Comparison of ENCODE assay signal across 9 mouse cellular contexts in genomic region chr17:28882316-28882715, GRCm38 (mm10). TPM values are rescaled to one million over a fixed set of nuclear protein-coding genes. Genes with fewer than 3 reads are reported as not detected.
DNase-seq lines count a peak whose midpoint lies in the region; ATAC-seq and TF ChIP-seq lines count a peak whose summit lies in the region.
"Had no signal": no experiment of that assay in that cellular context is flagged by ENCODE, and none has a peak within 500 bp of the region (broad histone marks: within the 10 kb centered on the region; RNA-seq: fewer than 3 reads in every experiment).

No protein-coding gene starts in this region.

- H3K27ac ChIP-seq in hindbrain, postnatal 0 days, result 0 out of 2 replicates have a peak overlapping the region, but pooled peaks have one; percentile 4
- H3K27ac ChIP-seq in liver, embryonic 15.5 days (replicated peaks), result no peak overlapping the region

- peak overlapping the region; percentile 16 for H3K4me3 ChIP-seq in hindbrain, postnatal 0 days (ENCODE audit: low read length)
- H3K4me3 ChIP-seq in liver, embryonic 15.5 days (replicated peaks), result no peak overlapping the region

- H3K27me3 ChIP-seq in hindbrain, postnatal 0 days (ENCODE audit: insufficient read depth, low read length), result no peaks in the 10 kb centered on the region
- H3K27me3 ChIP-seq in liver, embryonic 15.5 days, result peaks cover 28% of the 10 kb centered on the region

- WGBS in hindbrain, postnatal 0 days, result 5% methylated on average over 12 of the region's 12 CpGs
- 2% methylated on average over 12 of the region's 12 CpGs for WGBS in liver, embryonic 15.5 days (ENCODE audit: insufficient replicate concordance)

- no peak for TF ChIP-seq CTCF in hindbrain, postnatal 0 days (IDR thresholded peaks at IDR 0.05; ENCODE audit: low read depth)

- peak overlapping the region; percentile 30; the same call in 1 of the 2 replicates for H3K9ac ChIP-seq in hindbrain, postnatal 0 days (replicated peaks; ENCODE audit: low read length)
- H3K9ac ChIP-seq in liver, embryonic 15.5 days, result no peak overlapping the region

- peak overlapping the region; percentile 45 for H3K4me2 ChIP-seq in hindbrain, postnatal 0 days (ENCODE audit: low read depth, low read length)
- peak overlapping the region; percentile 31; the same call in 1 of the 2 replicates for H3K4me2 ChIP-seq in liver, embryonic 15.5 days

- H3K36me3 ChIP-seq in hindbrain, postnatal 0 days (ENCODE audit: insufficient read depth, low read length), result no peaks in the 10 kb centered on the region
- H3K36me3 ChIP-seq in liver, embryonic 15.5 days (replicated peaks), result no peaks in the 10 kb centered on the region

- 0 out of 2 replicates have a peak, but pooled peaks cover 3% of the 10 kb centered on the region for H3K4me1 ChIP-seq in hindbrain, postnatal 0 days (ENCODE audit: insufficient read depth, low read length)
- peaks cover 9% of the 10 kb centered on the region for H3K4me1 ChIP-seq in liver, embryonic 15.5 days (replicated peaks)

- peak; percentile 56; the same call in 1 of the 2 replicates for ATAC-seq in frontal cortex, adult (ENCODE audit: low TSS enrichment)
- peak; percentile 53; the same call in 1 of the 2 replicates for ATAC-seq in hindbrain, postnatal 0 days
- no peak; the same call in 1 of the 2 replicates for ATAC-seq in liver, embryonic 15.5 days (ENCODE audit: insufficient read depth)

- no peaks in the 10 kb centered on the region for H3K9me3 ChIP-seq in hindbrain, postnatal 0 days (ENCODE audit: low read length)
- no peaks in the 10 kb centered on the region for H3K9me3 ChIP-seq in liver, embryonic 15.5 days (replicated peaks)

- no peak for DNase-seq in frontal cortex, postnatal 25 days (ENCODE audit: low spot score in 2 of 2)
- peak; percentile 76 for DNase-seq in c-Kit-positive CD71-negative TER-119-negative erythroid progenitor cells, embryonic 14.5 days (ENCODE audit: low read depth)
- DNase-seq in gastrocnemius, adult 8-10 months (ENCODE audit: low spot score in 2 of 2), result peak; percentile 34 to 43
- DNase-seq in hindbrain, postnatal 0 days (ENCODE audit: low spot score), result peak; percentile 83
- peak; percentile 71 to 79 for DNase-seq in natural killer cell, adult 2 months (ENCODE audit: low spot score in 2 of 2)
- DNase-seq in testis, postnatal 10 days (ENCODE audit: low spot score), result peak; percentile 90

RNA-seq across cellular contexts. Expression of gene Pnpla1, which starts 24.1 kb away (rescaled TPM):
- not detected for total RNA-seq in gastrocnemius, adult 8-10 months (2022)
- 0.10 and 0.22 TPM in 2 replicates for total RNA-seq in hindbrain, postnatal 0 days (2014; rRNA removed)
- polyA plus RNA-seq in hindbrain, postnatal 0 days (2015; fragmentation: Nextera tagmentation; extraction: Ambion mirVana), result 0.08 and 0.09 TPM in 2 replicates
- 0.06 and 0.13 TPM in 2 replicates for polyA plus RNA-seq in liver, embryonic 15.5 days (2015; fragmentation: Nextera tagmentation; extraction: Ambion mirVana)
- total RNA-seq: liver, adult 2 months had no signal
- polyA plus RNA-seq: liver, adult 2 months had no signal

RNA-seq across cellular contexts. Expression of gene 4930539E08Rik, which starts 32.8 kb away (rescaled TPM):
- total RNA-seq in gastrocnemius, adult 8-10 months (2022), result not detected
- total RNA-seq in hindbrain, postnatal 0 days (2014; rRNA removed), result 5.6 and 13.0 TPM in 2 replicates
- 1.6 and 2.1 TPM in 2 replicates for polyA plus RNA-seq in hindbrain, postnatal 0 days (2015; fragmentation: Nextera tagmentation; extraction: Ambion mirVana)
- polyA plus RNA-seq in liver, embryonic 15.5 days (2015; fragmentation: Nextera tagmentation; extraction: Ambion mirVana), result 0.07 and 0.08 TPM in 2 replicates

Comparison
In these comparisons a context has a peak if more than half of its experiments do, and no peak if none do; other contexts are left out.
1. DNase-seq: peak in c-Kit-positive CD71-negative TER-119-negative erythroid progenitor cells, embryonic 14.5 days (single experiment), gastrocnemius, adult 8-10 months (2 of 2), hindbrain, postnatal 0 days (single experiment), natural killer cell, adult 2 months (2 of 2) and testis, postnatal 10 days (single experiment); none in frontal cortex, postnatal 25 days (0 of 2).